9 mouse cellular contexts compared by ENCODE assay signal in genomic region chr1:138840440-138841305, GRCm38 (mm10). TPM values are rescaled to one million over a fixed set of nuclear protein-coding genes. Genes with fewer than 3 reads are reported as not detected.
DNase-seq lines count a peak whose midpoint lies in the region; ATAC-seq and TF ChIP-seq lines count a peak whose summit lies in the region.
"Had no signal": no experiment of that assay in that cellular context is flagged by ENCODE, and none has a peak within 500 bp of the region (broad histone marks: within the 10 kb centered on the region; RNA-seq: fewer than 3 reads in every experiment).

No protein-coding gene starts in this region.

- DNase-seq in layer of hippocampus, adult 2 months (ENCODE audit: low spot score in 2 of 2): no peak
- no peak for DNase-seq in layer of hippocampus, adult 9-11 months
- peak; percentile 59 for DNase-seq in limb, embryonic 11.5 days (ENCODE audit: low spot score)
- peak; percentile 42 for DNase-seq in splenic B cell, adult 2 months (ENCODE audit: low read depth, low spot score)
- no peak for DNase-seq in cerebellum, postnatal 25 days
- DNase-seq in gastrocnemius, adult 18-20 months (ENCODE audit: low spot score): no peak

- H3K9me3 ChIP-seq in forebrain, embryonic 12.5 days: no peaks in the 10 kb centered on the region
- no peaks in the 10 kb centered on the region for H3K9me3 ChIP-seq in limb, embryonic 11.5 days (ENCODE audit: control insufficient read depth, low read length)

- H3K4me2 ChIP-seq in forebrain, embryonic 12.5 days: peak overlapping the region; percentile 61
- H3K4me2 ChIP-seq in limb, embryonic 11.5 days (ENCODE audit: low read depth, severe bottlenecking): peak overlapping the region; percentile 51

- peak overlapping the region; percentile 88 for H3K27ac ChIP-seq in layer of hippocampus, adult 2 months
- peak overlapping the region; percentile 91 for H3K27ac ChIP-seq in forebrain, embryonic 12.5 days
- peak overlapping the region; percentile 96 for H3K27ac ChIP-seq in limb, embryonic 11.5 days (replicated peaks; ENCODE audit: low read depth, low read length)

- peak overlapping the region; percentile 63 for H3K4me3 ChIP-seq in layer of hippocampus, adult 2 months
- H3K4me3 ChIP-seq in forebrain, embryonic 12.5 days (replicated peaks): peak overlapping the region; percentile 52
- H3K4me3 ChIP-seq in limb, embryonic 11.5 days (ENCODE audit: low read depth, low read length): peak overlapping the region; percentile 80

- 3% methylated on average over 25 of the region's 25 CpGs for WGBS in forebrain, embryonic 12.5 days
- WGBS in limb, embryonic 11.5 days: 3% methylated on average over 25 of the region's 25 CpGs

- peaks cover 38% of the 10 kb centered on the region for H3K4me1 ChIP-seq in forebrain, embryonic 12.5 days
- H3K4me1 ChIP-seq in limb, embryonic 11.5 days (ENCODE audit: control insufficient read depth, insufficient read depth, low read length): peaks cover 10% of the 10 kb centered on the region

- peaks cover 86% of the 10 kb centered on the region for H3K27me3 ChIP-seq in forebrain, embryonic 12.5 days
- H3K27me3 ChIP-seq in limb, embryonic 11.5 days (ENCODE audit: control insufficient read depth, insufficient read depth, low read length): peaks cover 9% of the 10 kb centered on the region; the same call in 1 of the 2 replicates
- H3K27me3 ChIP-seq in splenic B cell, adult 2 months (ENCODE audit: control insufficient read depth, insufficient read depth, low read length, poor library complexity, severe bottlenecking): peaks cover 4% of the 10 kb centered on the region

- TF ChIP-seq CTCF in layer of hippocampus, adult 2 months (conservative IDR thresholded peaks at IDR 0.05): no peak

- H3K9ac ChIP-seq in forebrain, embryonic 12.5 days: peak overlapping the region; percentile 74
- H3K9ac ChIP-seq in limb, embryonic 11.5 days (ENCODE audit: low read length): peak overlapping the region; percentile 98

- ATAC-seq in forebrain, embryonic 12.5 days (ENCODE audit: low FRiP score): no peak
- ATAC-seq in limb, embryonic 11.5 days (ENCODE audit: insufficient number of reproducible peaks, low FRiP score, low TSS enrichment, low read depth): no peak
- ATAC-seq in activated CD4-positive, CD25-positive, alpha-beta regulatory T cell, adult 4 months: no peak

- no peaks in the 10 kb centered on the region for H3K36me3 ChIP-seq in forebrain, embryonic 12.5 days (replicated peaks)
- H3K36me3 ChIP-seq in limb, embryonic 11.5 days (ENCODE audit: control insufficient read depth, insufficient read depth, low read length): no peaks in the 10 kb centered on the region
- H3K36me3 ChIP-seq in splenic B cell, adult 2 months (ENCODE audit: control insufficient read depth, insufficient read depth, low read length, poor library complexity, severe bottlenecking): no peaks in the 10 kb centered on the region

RNA-seq across cellular contexts. Expression of gene Lhx9, which starts 7.7 kb away (rescaled TPM):
- 10 to 100 TPM; 16.5 to 17.4 TPM for total RNA-seq in layer of hippocampus, adult 2 months (2021)
- polyA plus RNA-seq in forebrain, embryonic 12.5 days (2016; fragmentation: Nextera tagmentation; extraction: Ambion mirVana): 37.2 and 44.5 TPM in 2 replicates
- polyA plus RNA-seq in limb, embryonic 11.5 days (2014; fragmentation: Nextera tagmentation; extraction: Ambion mirVana): 108 and 116 TPM in 2 replicates
- not detected for total RNA-seq in gastrocnemius, adult 18-20 months (2021)
- not detected for polyA plus RNA-seq in activated CD4-positive, CD25-positive, alpha-beta regulatory T cell, adult 4 months (2017; shearing (Covaris generic))
- total RNA-seq: megakaryocyte progenitor cell, adult 5-6 weeks had no signal

RNA-seq across cellular contexts. Expression of gene 2310009B15Rik, which starts 16.0 kb away (rescaled TPM):
- total RNA-seq in layer of hippocampus, adult 2 months (2021): 10 to 100 TPM; 23.1 to 24.7 TPM
- 55.5 and 61.9 TPM in 2 replicates for polyA plus RNA-seq in forebrain, embryonic 12.5 days (2016; fragmentation: Nextera tagmentation; extraction: Ambion mirVana)
- polyA plus RNA-seq in limb, embryonic 11.5 days (2014; fragmentation: Nextera tagmentation; extraction: Ambion mirVana): 54.2 and 60.4 TPM in 2 replicates
- 10 to 100 TPM; 14.8 to 15.2 TPM for total RNA-seq in gastrocnemius, adult 18-20 months (2021)
- polyA plus RNA-seq in activated CD4-positive, CD25-positive, alpha-beta regulatory T cell, adult 4 months (2017; shearing (Covaris generic)): 10 to 100 TPM; 13.2 to 18.1 TPM

Comparison
In these comparisons a context has a peak if more than half of its experiments do, and no peak if none do; other contexts are left out.
1. DNase-seq: peak in limb, embryonic 11.5 days (single experiment) and splenic B cell, adult 2 months (single experiment); none in layer of hippocampus, adult 2 months (0 of 2), layer of hippocampus, adult 9-11 months (single experiment), cerebellum, postnatal 25 days (0 of 2) and gastrocnemius, adult 18-20 months (single experiment).
2. RNA of gene Lhx9, which starts 7.7 kb away (polyA plus RNA-seq): 108 to 116 TPM in limb, embryonic 11.5 days and 37.2 to 44.5 TPM in forebrain, embryonic 12.5 days; not detected in activated CD4-positive, CD25-positive, alpha-beta regulatory T cell, adult 4 months; every median in the first group is over 10 times any median in the second.
3. Peak in every context shown above with its lines, with median percentiles within 50 percentile points of each other: H3K27ac ChIP-seq and H3K4me3 ChIP-seq.